In the genomic region with DNA sequence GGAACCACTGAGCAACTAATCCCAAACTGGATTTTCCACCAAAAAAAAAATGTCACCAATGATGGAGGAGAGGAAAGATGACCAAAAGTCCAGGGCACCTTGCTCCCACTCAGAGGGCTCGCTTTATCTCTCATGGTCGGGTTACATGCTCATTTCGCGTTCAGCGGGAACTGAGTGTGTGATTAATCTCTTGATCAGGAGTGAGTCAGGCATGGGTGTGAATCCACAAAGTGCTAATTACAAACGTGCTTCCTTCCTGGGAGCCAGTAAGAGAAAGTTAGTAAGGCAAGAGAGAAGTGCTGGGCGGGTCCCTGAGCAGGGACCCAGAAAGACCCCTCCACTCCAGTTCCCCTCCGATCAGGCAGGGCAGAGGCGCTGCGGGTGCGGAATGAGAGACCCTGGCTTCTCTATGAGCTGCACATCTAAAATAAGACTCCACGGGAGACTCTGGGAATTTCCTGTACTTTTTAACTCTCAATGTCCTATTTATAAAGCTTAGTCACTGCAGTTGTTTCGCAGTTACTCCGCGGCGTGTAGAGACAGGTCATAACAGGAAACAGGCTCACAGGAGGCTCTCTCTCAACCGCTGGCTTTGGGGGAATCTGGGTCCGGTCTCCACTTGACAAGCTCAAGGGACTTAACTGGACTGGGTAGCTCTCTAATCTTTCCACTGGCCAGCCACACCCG, we compare ENCODE assay signal across 8 mouse cellular contexts. TPM values are rescaled to one million over a fixed set of nuclear protein-coding genes. Genes with fewer than 3 reads are reported as not detected.
DNase-seq lines count a peak whose midpoint lies in the region; ATAC-seq lines count a peak whose summit lies in the region.

No protein-coding gene starts in this region.

- peak overlapping the region; percentile 33 for H3K4me3 ChIP-seq in heart, embryonic 12.5 days
- peak overlapping the region; percentile 10 for H3K4me3 ChIP-seq in kidney, embryonic 14.5 days (ENCODE audit: low read length)
- peak overlapping the region; percentile 13 for H3K4me3 ChIP-seq in liver, embryonic 16.5 days (ENCODE audit: low read depth, low read length)

- WGBS in heart, embryonic 12.5 days = 6% methylated on average over 19 of the region's 19 CpGs
- WGBS in kidney, embryonic 14.5 days = 17% methylated on average over 19 of the region's 19 CpGs
- 2% methylated on average over 19 of the region's 19 CpGs for WGBS in liver, embryonic 16.5 days (ENCODE audit: insufficient replicate concordance)

- ATAC-seq in erythroblast, adult 5-6 weeks (replicated peaks; ENCODE audit: low FRiP score, poor library complexity, severe bottlenecking) = peak; percentile 29; the same call in 1 of the 2 replicates
- peak; percentile 70 for ATAC-seq in heart, embryonic 12.5 days (ENCODE audit: insufficient number of reproducible peaks, low FRiP score)
- peak; percentile 37; the same call in 1 of the 2 replicates for ATAC-seq in kidney, embryonic 14.5 days (ENCODE audit: low FRiP score, low TSS enrichment)
- ATAC-seq in liver, embryonic 16.5 days (ENCODE audit: low read depth) = peak; percentile 42

- peak overlapping the region; percentile 68 for H3K4me2 ChIP-seq in heart, embryonic 12.5 days
- peak overlapping the region; percentile 32 for H3K4me2 ChIP-seq in kidney, embryonic 14.5 days (replicated peaks; ENCODE audit: low read depth, low read length)
- peak overlapping the region; percentile 54 for H3K4me2 ChIP-seq in liver, embryonic 16.5 days (ENCODE audit: low read depth, low read length)

- H3K4me1 ChIP-seq in heart, embryonic 12.5 days (replicated peaks) = peaks cover 34% of the 10 kb centered on the region
- H3K4me1 ChIP-seq in kidney, embryonic 14.5 days (ENCODE audit: control insufficient read depth, insufficient read depth, low read length) = peaks cover 29% of the 10 kb centered on the region
- peaks cover 24% of the 10 kb centered on the region for H3K4me1 ChIP-seq in liver, embryonic 16.5 days (ENCODE audit: control insufficient read depth, low read depth, low read length)

- H3K36me3 ChIP-seq in heart, embryonic 12.5 days = no peaks in the 10 kb centered on the region
- H3K36me3 ChIP-seq in kidney, embryonic 14.5 days (ENCODE audit: control insufficient read depth, insufficient read depth, low read length) = no peaks in the 10 kb centered on the region
- no peaks in the 10 kb centered on the region for H3K36me3 ChIP-seq in liver, embryonic 16.5 days (ENCODE audit: control insufficient read depth, insufficient read depth)

- H3K27me3 ChIP-seq in heart, embryonic 12.5 days (replicated peaks) = no peaks in the 10 kb centered on the region
- H3K27me3 ChIP-seq in kidney, embryonic 14.5 days (ENCODE audit: control insufficient read depth, insufficient read depth, low read length) = no peaks in the 10 kb centered on the region
- no peaks in the 10 kb centered on the region for H3K27me3 ChIP-seq in liver, embryonic 16.5 days (ENCODE audit: control insufficient read depth, insufficient read depth, low read depth, low read length)

- peak overlapping the region; percentile 64 for H3K9ac ChIP-seq in heart, embryonic 12.5 days
- H3K9ac ChIP-seq in kidney, embryonic 14.5 days (ENCODE audit: low read depth, low read length) = peak overlapping the region; percentile 28; the same call in 1 of the 2 replicates
- peak overlapping the region; percentile 38 for H3K9ac ChIP-seq in liver, embryonic 16.5 days (ENCODE audit: low read depth, low read length)

- H3K27ac ChIP-seq in heart, embryonic 12.5 days (ENCODE audit: poor library complexity, severe bottlenecking) = peak overlapping the region; percentile 92
- peak overlapping the region; percentile 69 for H3K27ac ChIP-seq in kidney, embryonic 14.5 days (ENCODE audit: low read depth, low read length)
- peak overlapping the region; percentile 84 for H3K27ac ChIP-seq in liver, embryonic 16.5 days (ENCODE audit: low read length)

- no peaks in the 10 kb centered on the region for H3K9me3 ChIP-seq in heart, embryonic 12.5 days (replicated peaks)
- no peaks in the 10 kb centered on the region for H3K9me3 ChIP-seq in kidney, embryonic 14.5 days (ENCODE audit: control insufficient read depth, low read length)
- H3K9me3 ChIP-seq in liver, embryonic 16.5 days (replicated peaks; ENCODE audit: control insufficient read depth, low read length) = no peaks in the 10 kb centered on the region

- peak; percentile 60 to 70 for DNase-seq in urinary bladder, adult 18-20 months (ENCODE audit: low spot score in 2 of 2)
- no peak for DNase-seq in urinary bladder, postnatal 10 days (ENCODE audit: low spot score)
- peak; percentile 71 to 80 for DNase-seq in natural killer cell, adult 2 months (ENCODE audit: low spot score in 2 of 2)
- DNase-seq in urinary bladder, postnatal 25 days (ENCODE audit: low spot score) = peak; percentile 47

RNA-seq across cellular contexts. Expression of a gene that starts 45.0 kb away (rescaled TPM):
- 2.3 and 16.3 TPM in 2 replicates for total RNA-seq in erythroblast, adult 5-6 weeks (2015; ENCODE audit: low replicate concordance)
- 0.42 and 0.51 TPM in 2 replicates for total RNA-seq in erythroblast, adult 5-6 weeks (2017; ENCODE audit: low replicate concordance)
- 19.2 and 21.4 TPM in 2 replicates for polyA plus RNA-seq in heart, embryonic 12.5 days (2016; fragmentation: Nextera tagmentation; extraction: Ambion mirVana)
- 22.1 and 31.3 TPM in 2 replicates for polyA plus RNA-seq in kidney, embryonic 14.5 days (2014; fragmentation: Nextera tagmentation; extraction: Ambion mirVana)
- 9.1 and 9.7 TPM in 2 replicates for polyA plus RNA-seq in liver, embryonic 16.5 days (2015; fragmentation: Nextera tagmentation; extraction: Ambion mirVana)
